Mouse (Mus musculus) G1E (cell line): ENCODE measurements around the gene Efcab9. TPM values are rescaled to one million over a fixed set of nuclear protein-coding genes. Genes with fewer than 3 reads are reported as not detected.

ENCODE experiments used
- ATAC-seq: 2 replicates; pipeline ENCODE4 v1.8.0; 2016; ENCODE audit warnings: mild to moderate bottlenecking; ENCODE audit not compliant: insufficient number of reproducible peaks, poor library complexity, low FRiP score, severe bottlenecking; ENCODE audit errors: extremely low read depth
- DNase-seq: peaks from one replicate; pipeline ENCODE4 v3.0.0; 2012; ENCODE audit warnings: low spot score
- H3K27me3 ChIP-seq: 2 replicates; pipeline ENCODE4 v1.6.1; 2012; ENCODE audit warnings: mild to moderate bottlenecking, low read length, inconsistent platforms; ENCODE audit not compliant: insufficient read depth
- H3K36me3 ChIP-seq: replicated peaks from 2 replicates; pipeline ENCODE3; 2012; ENCODE audit warnings: mild to moderate bottlenecking, inconsistent platforms
- H3K4me1 ChIP-seq: 2 replicates; pipeline ENCODE4 v1.6.1; 2012; ENCODE audit warnings: low read depth, low read length, inconsistent platforms, mixed read lengths; ENCODE audit not compliant: insufficient read depth
- H3K4me3 ChIP-seq: 2 replicates; pipeline ENCODE4 v1.5.1; 2012; ENCODE audit warnings: low read depth, mild to moderate bottlenecking, inconsistent platforms, low read length, moderate library complexity, mixed read lengths
- H3K9me3 ChIP-seq: replicated peaks from 2 replicates; pipeline ENCODE4 v1.6.1; 2012; ENCODE audit warnings: inconsistent platforms
- CTCF ChIP-seq: IDR thresholded peaks from 2 replicates; pipeline ENCODE4 v1.5.1; 2012; ENCODE audit warnings: low read depth, low read length, inconsistent platforms, mixed read lengths
- GATA1 ChIP-seq: IDR thresholded peaks from 2 replicates; pipeline ENCODE4 v1.6.1; 2012; ENCODE audit warnings: borderline replicate concordance, low read length, inconsistent platforms, mixed read lengths
- GATA2 ChIP-seq: IDR thresholded peaks from 2 replicates; pipeline ENCODE4 v1.6.1; 2012; ENCODE audit warnings: low read depth, low read length, inconsistent platforms, borderline replicate concordance
- POLR2AphosphoS5 ChIP-seq: IDR thresholded peaks from 2 replicates; pipeline ENCODE4 v1.6.1; 2012; ENCODE audit warnings: low read depth, low read length, inconsistent platforms; ENCODE audit not compliant: insufficient replicate concordance
- TAL1 ChIP-seq: conservative IDR thresholded peaks from 2 replicates; pipeline ENCODE4 v1.6.1; 2012; ENCODE audit warnings: low read depth, low read length, inconsistent platforms, mixed read lengths
- polyA plus RNA-seq: library from polyadenylated mRNA; stranded (reverse); fragments of >175 nt; gene quantifications from 2 replicates; pipeline ENCODE4 v1.2.3, GENCODE M21; 2012
- total RNA-seq, 2 experiments: library from RNA; stranded (forward) in 1 of 2; stranded (reverse) in 1 of 2; fragments of 200-1000 nt in 1 of 2; fragments of >200 nt in 1 of 2; fragmentation: Nextera tagmentation in 1 of 2; gene quantifications; 2 replicates each; pipeline ENCODE4 v1.2.3; 2014 to 2017

The Efcab9 gene
- total and polyA plus RNA-seq, 3 experiments: 1.4 to 5.5 TPM; not detected in 1

DNA sequence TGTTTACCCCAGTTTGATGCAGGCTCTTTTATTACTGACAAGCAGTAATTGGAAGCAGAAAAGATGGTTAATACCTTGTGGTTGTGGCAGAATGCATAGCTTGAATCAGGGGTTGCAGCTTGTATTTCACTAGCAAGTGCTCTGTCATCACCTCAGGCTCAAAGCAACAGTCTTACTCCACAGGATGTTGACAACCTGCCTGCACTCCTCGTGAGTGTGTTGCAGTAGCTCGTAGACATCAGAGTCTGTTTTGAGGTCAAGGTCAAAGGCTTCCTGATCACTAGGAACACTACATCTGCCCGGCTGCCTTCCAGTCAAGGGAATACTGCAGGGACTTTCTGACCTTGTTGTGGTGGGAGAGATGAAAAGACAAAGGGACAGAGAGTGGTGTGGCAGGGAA lies 45.3 kb downstream of the Efcab9 start:
- Histone ChIP-seq H3K27me3 (peaks cover 5% of the 10 kb centered on the region; the same call in 1 of the 2 replicates), H3K36me3 (no peaks in the 10 kb centered on the region), H3K9me3 (no peaks in the 10 kb centered on the region), H3K4me1 (no peaks in the 10 kb centered on the region), H3K4me3 (no peak overlapping the region)
- DNase-seq (no peak), ATAC-seq (no peak)
- TF ChIP-seq CTCF (no peak), TAL1 (no peak), POLR2AphosphoS5 (no peak), GATA2 (no peak), GATA1 (no peak)

GRCm38 (mm10) chr11:32485290-32485689 lies 46.6 kb downstream of the Efcab9 start:
- DNase-seq (no peak), ATAC-seq (no peak)
- TF ChIP-seq GATA1 (no peak), CTCF (no peak), TAL1 (no peak), GATA2 (no peak), POLR2AphosphoS5 (no peak)
- Histone ChIP-seq H3K27me3 (peaks cover 5% of the 10 kb centered on the region; the same call in 1 of the 2 replicates), H3K36me3 (no peaks in the 10 kb centered on the region), H3K4me1 (no peaks in the 10 kb centered on the region), H3K9me3 (no peaks in the 10 kb centered on the region), H3K4me3 (no peak overlapping the region)

DNA sequence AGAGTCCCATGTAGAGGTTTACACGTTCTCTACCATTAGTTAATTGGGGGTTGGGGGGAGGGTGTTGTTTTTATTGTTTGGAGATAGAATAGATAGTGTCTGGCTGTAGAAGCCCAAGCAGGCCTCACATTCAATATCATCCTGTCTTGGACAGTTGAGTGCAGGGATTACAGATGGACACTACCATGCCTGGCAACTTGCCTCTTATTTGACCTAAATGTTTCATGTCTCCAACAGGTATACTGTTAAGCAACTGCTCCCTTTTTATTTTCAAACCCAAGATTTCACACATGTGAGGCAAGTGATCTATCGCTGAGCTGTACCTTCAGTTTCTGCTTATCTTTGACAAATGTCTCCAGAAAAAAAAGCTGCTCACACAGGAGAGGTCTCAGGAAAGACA lies 50.4 kb downstream of the Efcab9 start:
- ATAC-seq (no peak), DNase-seq (no peak)
- no peak overlapping the region for H3K4me3 ChIP-seq
- H3K4me1 ChIP-seq: no peaks in the 10 kb centered on the region
- H3K9me3 ChIP-seq: no peaks in the 10 kb centered on the region
- TF ChIP-seq POLR2AphosphoS5 (no peak), TAL1 (no peak), CTCF (no peak), GATA1 (no peak), GATA2 (no peak)
- no peaks in the 10 kb centered on the region for H3K36me3 ChIP-seq
- peaks cover under 1% of the 10 kb centered on the region; the same call in 1 of the 2 replicates for H3K27me3 ChIP-seq

GRCm38 (mm10) chr11:32475487-32476236 lies 56.2 kb downstream of the Efcab9 start:
- Histone ChIP-seq H3K36me3 (no peaks in the 10 kb centered on the region), H3K27me3 (peaks cover 15% of the 10 kb centered on the region), H3K4me3 (no peak overlapping the region), H3K4me1 (no peaks in the 10 kb centered on the region), H3K9me3 (no peaks in the 10 kb centered on the region)
- ATAC-seq: no peak
- TF ChIP-seq TAL1 (no peak), CTCF (no peak), GATA2 (no peak), GATA1 (no peak), POLR2AphosphoS5 (no peak)
- no peak for DNase-seq

DNA sequence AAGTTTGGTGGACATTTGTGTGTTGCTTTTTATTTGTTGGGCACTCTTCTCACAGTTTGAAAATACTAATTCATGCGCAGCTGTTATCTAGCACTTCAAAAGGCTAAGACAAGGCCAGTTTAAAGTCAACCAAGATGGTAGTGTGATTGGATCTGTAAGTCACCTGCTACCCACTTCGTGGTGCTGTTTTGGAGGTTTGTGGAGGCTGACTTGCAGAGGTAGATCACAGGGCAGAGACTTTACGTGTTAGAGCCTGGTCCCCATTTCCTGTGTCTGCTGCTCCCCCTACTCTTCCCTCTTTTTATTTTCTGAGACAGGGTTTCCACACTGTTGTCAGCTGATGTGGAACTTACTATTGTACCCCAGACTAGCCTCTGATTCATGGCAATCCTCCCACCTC lies 57.2 kb downstream of the Efcab9 start:
- H3K4me3 ChIP-seq: no peak overlapping the region
- TF ChIP-seq CTCF: no peak
- TF ChIP-seq GATA1: no peak
- TF ChIP-seq POLR2AphosphoS5: no peak
- no peak for TF ChIP-seq TAL1
- TF ChIP-seq GATA2: no peak
- H3K4me1 ChIP-seq: no peaks in the 10 kb centered on the region
- no peaks in the 10 kb centered on the region for H3K36me3 ChIP-seq
- H3K9me3 ChIP-seq: no peaks in the 10 kb centered on the region
- H3K27me3 ChIP-seq: peaks cover 15% of the 10 kb centered on the region
- no peak for DNase-seq
- ATAC-seq: no peak

Other genes with a start within 250 kb of the Efcab9 start
- gene Hba-a1, start 248.6 kb downstream of the Efcab9 start, total RNA-seq (2014; fragmentation: Nextera tagmentation): 230 and 2,260 TPM in 2 replicates
- gene Hba-a1, start 248.6 kb downstream of the Efcab9 start, total RNA-seq (2017): 242 and 325 TPM in 2 replicates
- gene Hba-a1, start 248.6 kb downstream of the Efcab9 start, polyA plus RNA-seq: 3,927 and 4,410 TPM in 2 replicates
- gene Hbq1b, start 245.1 kb downstream of the Efcab9 start, total RNA-seq (2014; fragmentation: Nextera tagmentation): 9.1 and 11.6 TPM in 2 replicates
- gene Hbq1b, start 245.1 kb downstream of the Efcab9 start, total RNA-seq (2017): 0.41 and 0.87 TPM in 2 replicates
- 0.70 and 0.87 TPM in 2 replicates for gene Hbq1b, start 245.1 kb downstream of the Efcab9 start, polyA plus RNA-seq
- 268 and 4,240 TPM in 2 replicates for gene Hba-a2, start 235.6 kb downstream of the Efcab9 start, total RNA-seq (2014; fragmentation: Nextera tagmentation)
- 683 and 890 TPM in 2 replicates for gene Hba-a2, start 235.6 kb downstream of the Efcab9 start, total RNA-seq (2017)
- 1,087 and 1,500 TPM in 2 replicates for gene Hba-a2, start 235.6 kb downstream of the Efcab9 start, polyA plus RNA-seq
- gene Hbq1a, start 232.0 kb downstream of the Efcab9 start, total RNA-seq (2014; fragmentation: Nextera tagmentation): not detected in 2 replicates
- not detected in 2 replicates for gene Hbq1a, start 232.0 kb downstream of the Efcab9 start, total RNA-seq (2017)
- not detected in 2 replicates for gene Hbq1a, start 232.0 kb downstream of the Efcab9 start, polyA plus RNA-seq
- gene Sh3pxd2b, start 184.3 kb downstream of the Efcab9 start, total RNA-seq (2014; fragmentation: Nextera tagmentation): not detected in 2 replicates
- gene Sh3pxd2b, start 184.3 kb downstream of the Efcab9 start, total RNA-seq (2017): 0.12 and 0.16 TPM in 2 replicates
- gene Sh3pxd2b, start 184.3 kb downstream of the Efcab9 start, polyA plus RNA-seq: not detected in 2 replicates
- not detected in 2 replicates for gene Ubtd2, start 76.7 kb downstream of the Efcab9 start, total RNA-seq (2014; fragmentation: Nextera tagmentation)
- gene Ubtd2, start 76.7 kb downstream of the Efcab9 start, total RNA-seq (2017): 0.11 and 0.46 TPM in 2 replicates
- 0.29 and 0.33 TPM in 2 replicates for gene Ubtd2, start 76.7 kb downstream of the Efcab9 start, polyA plus RNA-seq
- gene Stk10, start 1.2 kb upstream of the Efcab9 start, total RNA-seq (2014; fragmentation: Nextera tagmentation): 31.0 and 31.4 TPM in 2 replicates
- gene Stk10, start 1.2 kb upstream of the Efcab9 start, total RNA-seq (2017): 47.5 and 52.1 TPM in 2 replicates
- 30.1 and 36.0 TPM in 2 replicates for gene Stk10, start 1.2 kb upstream of the Efcab9 start, polyA plus RNA-seq
- 32.6 and 39.8 TPM in 2 replicates for gene Fbxw11, start 110.6 kb upstream of the Efcab9 start, total RNA-seq (2014; fragmentation: Nextera tagmentation)
- gene Fbxw11, start 110.6 kb upstream of the Efcab9 start, total RNA-seq (2017): 51.4 and 53.7 TPM in 2 replicates
- gene Fbxw11, start 110.6 kb upstream of the Efcab9 start, polyA plus RNA-seq: 16.9 and 24.0 TPM in 2 replicates